Mouse (Mus musculus): ENCODE results near the gene B230219D22Rik.

The B230219D22Rik gene

GRCm38 (mm10) chr13:55727120-55727838 is 34.4 kb downstream of the B230219D22Rik start, which contains the start of gene Pcbd2:
TSS of gene Pcbd2 (plus strand) at chr13:55727368.
- in situ Hi-C loops (cut with MboI), result no loop called here

GRCm38 (mm10) chr13:55727839-55728238 is 34.9 kb downstream of the B230219D22Rik start:
- in situ Hi-C loops (cut with MboI), result no loop called here

DNA sequence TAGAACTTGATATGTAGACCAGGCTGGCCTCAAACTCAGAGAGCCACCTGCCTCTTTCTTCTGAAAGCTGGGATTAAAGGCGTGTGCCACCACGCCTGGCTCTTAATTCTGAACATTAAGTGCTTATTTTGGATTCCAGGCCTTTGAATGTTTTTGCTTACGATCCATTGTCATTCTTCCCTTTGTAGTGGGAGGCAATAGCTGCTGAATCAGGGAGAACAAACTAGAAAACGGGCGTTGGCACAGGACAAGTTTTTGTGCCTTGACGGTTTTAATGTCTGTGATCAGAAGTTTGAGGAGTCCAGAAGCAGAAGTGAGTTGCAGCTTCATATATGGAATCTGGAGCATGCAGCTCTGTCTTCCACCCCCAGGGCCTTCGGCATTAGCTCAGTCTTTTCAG is 37.8 kb downstream of the B230219D22Rik start:
- in situ Hi-C loops (cut with MboI), result no loop called here

DNA sequence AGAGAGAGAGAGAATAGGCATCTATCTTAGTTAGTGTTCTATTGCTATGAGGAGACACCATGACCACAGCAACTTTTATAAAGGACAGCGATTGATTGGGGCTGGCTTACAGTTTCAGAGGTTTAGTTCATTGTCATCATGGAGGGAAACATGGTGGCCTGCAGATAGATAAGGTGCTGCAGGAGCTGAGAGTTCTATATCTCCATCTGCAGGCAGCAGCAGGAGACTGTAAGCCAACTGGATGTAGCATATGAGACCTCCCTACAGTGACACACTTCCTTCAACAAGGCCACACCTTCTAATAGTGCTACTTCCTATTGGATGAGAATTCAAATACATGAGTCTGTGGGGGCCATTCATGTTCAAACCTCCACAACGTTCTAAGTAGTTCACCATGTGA is 39.2 kb downstream of the B230219D22Rik start:
- in situ Hi-C loops (cut with MboI), result no loop called here

GRCm38 (mm10) chr13:55733628-55734502 is 40.9 kb downstream of the B230219D22Rik start:
- in situ Hi-C loops (cut with MboI), result no loop called here

DNA sequence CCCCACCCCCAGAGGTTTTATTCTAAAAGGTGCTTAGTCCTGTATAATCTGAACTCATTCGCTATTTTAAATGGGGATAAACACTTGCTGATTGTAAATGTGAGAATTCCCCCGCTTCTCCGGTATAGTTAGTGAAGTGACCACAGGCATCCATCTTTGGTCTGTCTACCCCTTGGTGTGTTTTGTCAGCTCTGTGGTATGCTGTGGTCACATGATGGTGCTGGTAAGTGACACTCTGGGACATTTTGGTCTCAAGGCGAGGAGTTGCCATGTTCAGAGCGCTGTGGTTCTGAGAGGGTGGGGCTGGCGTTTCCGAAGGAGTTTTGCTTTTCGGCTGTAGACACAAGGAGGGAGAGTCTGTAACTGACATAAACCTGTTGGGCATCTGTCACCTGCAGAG is 45.0 kb downstream of the B230219D22Rik start:
- in situ Hi-C loops (cut with MboI), result no loop called here

GRCm38 (mm10) chr13:55742306-55742705 is 49.4 kb downstream of the B230219D22Rik start:
- in situ Hi-C loops (cut with MboI), result no loop called here
